Mouse (Mus musculus): ENCODE measurements at regions not wholly inside any gene's neighbourhood (a gene's known extent, or its start where the extent isn't known, plus 50 kb on each side); places are given as distances from the start of the nearest gene placed in this dataset.

GRCm38 (mm10) chr14:48330965-48331622 is 114.8 kb upstream of the Tmem260 start:
- DNase-seq (ENCODE audit: low spot score): no peak

- DNase-seq (ENCODE audit: low spot score): no peak
Observed at GRCm38 (mm10) chr14:48331623-48332000, 114.3 kb upstream of the Tmem260 start.

GRCm38 (mm10) chr14:48332193-48332592 is 113.7 kb upstream of the Tmem260 start:
- DNase-seq (ENCODE audit: low spot score): no peak

- DNase-seq (ENCODE audit: low spot score): no peak
Observed at GRCm38 (mm10) chr14:48332660-48333059, 113.3 kb upstream of the Tmem260 start.

- DNase-seq (ENCODE audit: low spot score): no peak
Observed at GRCm38 (mm10) chr14:48334106-48334809, 111.7 kb upstream of the Tmem260 start.

GRCm38 (mm10) chr14:48339434-48339833 is 106.5 kb upstream of the Tmem260 start:
- DNase-seq (ENCODE audit: low spot score): no peak

- no peak for DNase-seq (ENCODE audit: low spot score)
Observed at GRCm38 (mm10) chr14:48342944-48343343, 103.0 kb upstream of the Tmem260 start.

GRCm38 (mm10) chr14:48345956-48346355 is 100.0 kb upstream of the Tmem260 start:
- no peak for DNase-seq (ENCODE audit: low spot score)

- DNase-seq (ENCODE audit: low spot score): no peak
Observed at GRCm38 (mm10) chr14:48349392-48350044, 96.4 kb upstream of the Tmem260 start.

- no peak for DNase-seq (ENCODE audit: low spot score)
Observed at GRCm38 (mm10) chr14:48351652-48352051, 94.3 kb upstream of the Tmem260 start.

GRCm38 (mm10) chr14:48352825-48353224 is 93.1 kb upstream of the Tmem260 start:
- DNase-seq (ENCODE audit: low spot score): no peak

- no peak for DNase-seq (ENCODE audit: low spot score)
Observed at GRCm38 (mm10) chr14:48354176-48354575, 91.7 kb upstream of the Tmem260 start.

GRCm38 (mm10) chr14:48357441-48357840 is 88.5 kb upstream of the Tmem260 start:
- no peak for DNase-seq (ENCODE audit: low spot score)

GRCm38 (mm10) chr14:48358487-48359159 is 87.3 kb upstream of the Tmem260 start:
- no peak for DNase-seq (ENCODE audit: low spot score)

GRCm38 (mm10) chr14:48361820-48362219 is 84.1 kb upstream of the Tmem260 start:
- no peak for DNase-seq (ENCODE audit: low spot score)

- peak; percentile 29 for DNase-seq (ENCODE audit: low spot score)
Observed at GRCm38 (mm10) chr14:48367006-48367405, 78.9 kb upstream of the Tmem260 start.

GRCm38 (mm10) chr14:48370322-48370721 is 75.6 kb upstream of the Tmem260 start:
- no peak for DNase-seq (ENCODE audit: low spot score)

- DNase-seq (ENCODE audit: low spot score): no peak
Observed at GRCm38 (mm10) chr14:48371766-48372165, 74.2 kb upstream of the Tmem260 start.

GRCm38 (mm10) chr14:48376112-48376511 is 69.8 kb upstream of the Tmem260 start:
- no peak for DNase-seq (ENCODE audit: low spot score)
